Mouse (Mus musculus): Measurements from ENCODE around the gene Il6ra.

DNA sequence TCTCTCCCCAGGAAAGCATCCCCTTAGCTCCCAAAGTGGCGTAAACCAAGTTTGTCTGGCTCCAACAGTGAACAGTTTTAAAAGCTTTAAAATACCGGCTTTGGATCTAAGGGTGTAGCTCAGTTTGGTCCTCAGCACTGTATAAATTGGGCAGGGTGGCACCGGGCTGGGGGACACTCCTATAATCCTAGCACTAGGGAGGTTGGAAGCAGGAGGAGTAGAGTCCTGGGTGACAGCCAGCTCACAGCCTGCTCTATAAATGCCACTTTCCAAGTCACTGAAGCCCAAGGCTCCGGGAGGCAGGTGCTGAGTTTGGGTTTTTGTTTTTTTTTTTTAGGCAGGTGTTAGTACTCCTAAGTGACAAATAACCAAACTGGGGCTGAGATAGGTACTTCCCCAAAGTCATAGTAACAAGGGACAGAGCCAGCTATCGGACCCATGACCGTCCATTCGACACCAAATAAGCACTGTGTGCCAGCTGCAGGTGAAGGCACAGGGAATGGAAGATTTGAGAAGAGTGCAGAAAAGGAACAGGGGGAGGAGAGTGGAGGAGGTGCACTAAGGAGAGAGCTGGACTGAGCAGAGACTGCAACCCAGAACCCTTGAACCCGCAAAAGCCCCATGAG lies 30.3 kb downstream of the Il6ra start:
- no peak for TF ChIP-seq POLR2A (IDR thresholded peaks at IDR 0.05; ENCODE audit: insufficient read depth, low read length)
- TF ChIP-seq CTCF (IDR thresholded peaks at IDR 0.05; ENCODE audit: low read depth, low read length): no peak
